Mouse (Mus musculus) intestine, embryonic 16.5 days (tissue): Measurements from ENCODE around the gene Rtraf. TPM values are rescaled to one million over a fixed set of nuclear protein-coding genes. Genes with fewer than 3 reads are reported as not detected.
A peak's percentile ranks its signal among the peaks of the same experiment; 100 is the strongest.

ENCODE experiments used
- ATAC-seq: fragments of 200-750 bp; cut with Nextera tagmentation; 2 replicates; pipeline ENCODE4 v1.8.0; 2017; ENCODE audit warnings: moderate TSS enrichment, moderate library complexity
- H3K27ac ChIP-seq: fragments of 300-500 bp; sonication (generic); 2 replicates; pipeline ENCODE4 v1.5.1; 2014; ENCODE audit warnings: mild to moderate bottlenecking, low read length
- H3K27me3 ChIP-seq: fragments of 300-500 bp; sonication (generic); replicated peaks from 2 replicates; pipeline ENCODE4 v1.6.1; 2014; ENCODE audit warnings: low read length, control low read depth, mixed read lengths; ENCODE audit not compliant: control insufficient read depth, insufficient read depth
- H3K36me3 ChIP-seq: fragments of 300-500 bp; sonication (generic); 2 replicates; pipeline ENCODE4 v1.6.1; 2014; ENCODE audit warnings: low read length, control low read depth; ENCODE audit not compliant: control insufficient read depth, insufficient read depth
- H3K4me1 ChIP-seq: fragments of 300-500 bp; sonication (generic); 2 replicates; pipeline ENCODE4 v1.6.1; 2014; ENCODE audit warnings: low read length, control low read depth, mixed read lengths; ENCODE audit not compliant: control insufficient read depth, insufficient read depth
- H3K4me2 ChIP-seq: fragments of 300-500 bp; sonication (generic); 2 replicates; pipeline ENCODE4 v1.6.1; 2014; ENCODE audit warnings: low read depth, low read length, control low read depth
- H3K4me3 ChIP-seq: fragments of 300-500 bp; sonication (generic); 2 replicates; pipeline ENCODE4 v1.5.1; 2014; ENCODE audit warnings: mild to moderate bottlenecking, low read length
- H3K9ac ChIP-seq: fragments of 300-500 bp; sonication (generic); 2 replicates; pipeline ENCODE4 v1.6.1; 2014; ENCODE audit warnings: low read depth, low read length
- H3K9me3 ChIP-seq: fragments of 300-500 bp; sonication (generic); 2 replicates; pipeline ENCODE4 v1.6.1; 2016; ENCODE audit warnings: low read length, control low read depth; ENCODE audit not compliant: control insufficient read depth
- WGBS: fragments of 180-500 bp; shearing (Covaris S2); extraction: QIAGEN DNeasy Blood & Tissue Kit; methylation state at CpG from one replicate; pipeline ENCODE4 v1.1.7; 2014; 5-methylcytosine and 5-hydroxymethylcytosine counted together
- polyA plus RNA-seq: library from polyadenylated mRNA; unstranded; fragments of >200 nt; fragmentation: Nextera tagmentation; extraction: Ambion mirVana; gene quantifications from 2 replicates; pipeline ENCODE4 v1.2.1, GENCODE M21; 2015

Gene Rtraf
- polyA plus RNA-seq, 1 experiment from 2014 or later = 188 TPM

DNA sequence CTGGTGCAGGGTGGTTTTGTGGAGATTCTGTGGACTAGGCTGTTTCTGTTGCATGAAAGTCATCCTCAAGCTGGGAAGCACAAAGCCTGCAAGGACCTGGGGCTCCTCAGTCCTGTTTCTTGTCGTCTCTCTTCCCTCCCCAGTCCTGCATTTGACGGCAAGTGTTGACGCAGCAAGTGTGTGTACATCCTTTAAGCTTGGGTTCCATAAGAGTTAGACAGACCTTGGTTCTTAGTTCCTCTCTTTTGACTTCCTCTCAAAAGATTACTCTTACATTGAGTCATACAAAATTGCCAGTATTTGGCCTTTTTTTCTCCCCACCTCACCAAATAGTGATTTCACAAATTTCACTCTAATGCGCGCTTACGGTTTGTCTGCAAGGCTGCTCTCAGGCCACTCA is 46.3 kb downstream of the Rtraf start:
- ATAC-seq = no peak
- no peaks in the 10 kb centered on the region for H3K4me1 ChIP-seq
- no peak overlapping the region for H3K27ac ChIP-seq
- 86% methylated on average over 6 of the region's 6 CpGs for WGBS
- H3K4me3 ChIP-seq = no peak overlapping the region
- no peaks in the 10 kb centered on the region for H3K27me3 ChIP-seq
- H3K4me2 ChIP-seq = no peak overlapping the region
- H3K36me3 ChIP-seq = no peaks in the 10 kb centered on the region; the same call in 1 of the 2 replicates
- H3K9me3 ChIP-seq = no peaks in the 10 kb centered on the region
- no peak overlapping the region for H3K9ac ChIP-seq

DNA sequence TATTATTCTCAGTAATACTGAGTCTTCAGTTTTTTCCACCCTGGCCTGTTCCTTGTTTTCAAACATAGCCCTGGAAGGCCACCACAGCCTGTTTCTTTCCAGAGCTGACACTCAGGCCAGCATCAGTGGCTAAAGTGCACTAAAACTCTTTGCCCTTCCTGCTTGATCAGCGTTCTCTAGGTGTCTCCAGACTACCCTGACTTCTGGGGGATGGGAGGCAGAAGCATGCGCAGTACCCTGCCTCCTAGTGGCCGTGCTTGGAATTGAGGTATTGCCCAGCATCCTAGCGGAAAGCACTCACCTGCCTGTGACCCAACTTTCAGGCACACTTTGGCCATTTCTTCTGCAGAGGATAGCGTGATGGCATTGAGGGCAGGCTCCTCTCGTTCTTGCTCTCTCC is 46.7 kb downstream of the Rtraf start:
- peak; percentile 65 for ATAC-seq
- no peak overlapping the region for H3K9ac ChIP-seq
- H3K36me3 ChIP-seq = no peaks in the 10 kb centered on the region; the same call in 1 of the 2 replicates
- H3K4me2 ChIP-seq = no peak overlapping the region
- no peaks in the 10 kb centered on the region for H3K9me3 ChIP-seq
- no peaks in the 10 kb centered on the region for H3K27me3 ChIP-seq
- H3K27ac ChIP-seq = no peak overlapping the region
- H3K4me3 ChIP-seq = no peak overlapping the region
- WGBS = 50% methylated on average over 6 of the region's 6 CpGs
- H3K4me1 ChIP-seq = no peaks in the 10 kb centered on the region

DNA sequence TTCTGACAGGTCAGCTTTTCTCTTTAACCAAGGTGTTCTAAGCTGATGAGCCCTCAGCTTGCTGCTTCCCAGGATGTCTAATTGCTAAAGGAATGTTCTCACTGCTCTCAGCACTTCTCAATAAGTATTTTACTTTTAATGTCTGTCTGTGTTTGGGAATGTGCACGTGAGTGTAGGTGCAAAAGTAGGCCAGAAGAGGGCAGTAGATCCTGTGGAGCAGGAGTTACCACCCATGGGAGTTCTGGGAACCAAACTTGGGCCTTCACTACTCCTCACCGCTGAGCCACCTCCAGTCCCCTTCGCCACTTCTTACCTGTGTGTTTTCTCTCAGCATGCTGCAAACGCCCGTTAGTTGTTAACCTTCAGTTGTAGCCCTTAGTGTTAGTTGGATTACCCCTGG is 47.4 kb downstream of the Rtraf start:
- 88% methylated on average over 5 of the region's 5 CpGs for WGBS
- no peaks in the 10 kb centered on the region; the same call in 1 of the 2 replicates for H3K36me3 ChIP-seq
- ATAC-seq = no peak
- H3K27ac ChIP-seq = no peak overlapping the region
- H3K4me1 ChIP-seq = 0 out of 2 replicates have a peak, but pooled peaks cover under 1% of the 10 kb centered on the region
- H3K4me3 ChIP-seq = no peak overlapping the region
- no peaks in the 10 kb centered on the region for H3K27me3 ChIP-seq
- H3K9ac ChIP-seq = no peak overlapping the region
- H3K9me3 ChIP-seq = no peaks in the 10 kb centered on the region
- no peak overlapping the region for H3K4me2 ChIP-seq

DNA sequence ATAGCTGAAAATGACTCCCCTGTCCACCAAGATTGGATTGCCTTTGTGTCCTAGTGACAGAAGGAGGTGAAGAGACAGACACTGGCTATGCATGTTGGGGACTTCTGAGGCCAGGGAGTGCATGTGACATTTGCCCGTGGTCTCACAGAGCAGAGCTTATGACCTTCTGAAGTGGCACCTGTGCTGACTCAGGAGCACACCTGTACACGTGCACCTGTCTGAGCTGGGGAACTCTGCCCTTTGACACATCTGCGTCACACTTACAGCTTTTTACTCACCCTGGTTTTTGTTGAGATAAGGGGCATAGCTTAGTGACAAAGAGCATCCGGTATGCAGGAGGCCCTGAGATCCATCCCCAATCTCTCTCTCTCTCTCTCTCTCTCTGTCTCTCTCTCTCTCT is 48.1 kb downstream of the Rtraf start:
- H3K4me3 ChIP-seq = no peak overlapping the region
- 67% methylated on average over 4 of the region's 4 CpGs for WGBS
- no peaks in the 10 kb centered on the region for H3K27me3 ChIP-seq
- no peak overlapping the region for H3K9ac ChIP-seq
- H3K27ac ChIP-seq = no peak overlapping the region
- no peaks in the 10 kb centered on the region; the same call in 1 of the 2 replicates for H3K36me3 ChIP-seq
- H3K9me3 ChIP-seq = no peaks in the 10 kb centered on the region
- ATAC-seq = peak; percentile 83
- 0 out of 2 replicates have a peak, but pooled peaks cover 6% of the 10 kb centered on the region for H3K4me1 ChIP-seq
- no peak overlapping the region for H3K4me2 ChIP-seq

DNA sequence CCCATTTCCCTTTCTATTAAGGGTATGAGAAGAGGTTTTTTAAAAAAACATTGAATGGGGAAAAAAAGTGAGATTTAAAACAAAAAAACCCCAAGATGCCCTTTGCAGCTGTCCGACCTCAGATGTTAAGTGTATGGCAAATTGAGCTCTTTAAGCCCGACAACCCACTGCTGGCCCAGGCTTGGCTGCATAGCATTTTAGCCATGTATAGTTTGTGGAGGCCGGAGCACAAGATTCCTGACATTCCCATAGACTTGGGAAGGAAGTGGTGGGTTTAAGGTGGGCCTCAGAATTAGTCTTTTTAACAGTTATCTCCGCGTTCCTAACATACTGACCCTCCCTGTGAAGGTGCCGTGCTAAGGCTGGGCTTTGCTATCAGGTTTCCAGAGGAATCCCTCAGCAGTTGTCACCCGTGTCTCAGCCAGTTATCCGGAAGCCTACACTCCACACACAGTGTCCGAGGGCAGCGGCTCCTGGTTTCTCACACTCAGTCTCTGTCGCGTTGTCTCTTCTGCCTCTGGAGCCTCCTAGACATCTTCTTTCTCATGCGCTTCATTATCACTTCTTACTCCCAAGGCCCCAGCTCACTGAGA is 49.5 kb downstream of the Rtraf start:
- no peak for ATAC-seq
- Histone ChIP-seq H3K4me2 (no peak overlapping the region), H3K9ac (no peak overlapping the region), H3K27me3 (no peaks in the 10 kb centered on the region), H3K27ac (no peak overlapping the region), H3K36me3 (no peaks in the 10 kb centered on the region; the same call in 1 of the 2 replicates), H3K4me3 (no peak overlapping the region), H3K9me3 (no peaks in the 10 kb centered on the region), H3K4me1 (peaks cover 10% of the 10 kb centered on the region)
- 66% methylated on average over 13 of the region's 13 CpGs for WGBS

DNA sequence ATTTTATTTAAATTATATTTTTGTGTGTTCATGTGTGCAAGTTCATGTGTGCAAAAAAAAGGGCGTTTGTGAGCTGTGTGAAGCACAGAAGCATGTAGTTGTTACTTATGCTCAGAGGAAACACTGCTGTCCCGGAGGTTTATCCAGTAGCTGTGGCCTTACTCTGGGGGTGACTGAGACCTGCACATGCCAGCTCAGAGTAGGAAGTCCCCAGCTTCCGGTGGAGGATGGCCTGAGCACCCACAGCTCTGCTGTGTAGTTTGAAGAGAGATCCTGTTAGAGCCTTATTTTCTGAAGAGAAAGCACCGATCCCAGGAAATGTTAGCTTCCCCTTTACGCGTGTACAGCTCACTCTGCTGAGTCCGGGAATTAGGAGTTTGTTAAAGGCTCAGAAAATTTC is 52.5 kb downstream of the Rtraf start:
- ATAC-seq = no peak
- WGBS = 75% methylated on average over 7 of the region's 7 CpGs
- no peak overlapping the region for H3K27ac ChIP-seq

DNA sequence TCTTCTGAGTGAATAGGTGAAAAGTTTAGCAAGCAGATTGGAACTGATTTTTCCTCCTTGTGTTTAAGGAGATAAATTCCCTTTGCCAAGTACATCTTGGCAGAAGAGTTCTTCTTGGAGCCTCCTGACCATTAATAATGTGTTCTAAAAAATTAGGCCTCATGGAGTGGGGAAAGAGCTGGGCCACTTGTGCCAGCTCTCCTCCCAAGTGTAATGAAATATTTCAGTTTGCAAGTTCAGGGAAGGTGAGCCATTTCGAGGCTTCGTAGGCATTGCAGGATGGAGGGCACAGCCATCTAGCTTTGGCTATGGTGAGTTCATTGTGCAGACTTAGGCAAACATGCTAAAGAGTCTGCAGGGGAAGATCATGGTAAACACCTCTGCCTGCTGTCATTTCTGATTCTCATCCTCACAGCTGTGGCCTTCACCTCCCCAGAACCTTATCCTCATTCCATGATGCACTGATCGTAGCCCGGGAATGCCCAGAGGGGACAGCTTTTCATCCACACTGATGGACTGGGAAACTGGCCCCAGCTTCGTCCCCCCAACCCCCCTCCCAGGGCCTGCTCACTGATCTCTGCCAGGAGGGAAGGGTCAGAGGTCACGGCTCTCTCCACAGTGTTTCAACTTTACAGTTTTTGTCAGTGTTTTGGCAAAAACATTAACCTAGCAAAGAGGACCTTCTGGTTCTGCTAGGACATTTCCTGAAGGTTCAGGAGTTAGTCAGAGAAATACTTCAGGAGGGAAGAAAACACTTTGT is 54.0 kb downstream of the Rtraf start:
- no peak overlapping the region for H3K4me3 ChIP-seq
- WGBS = 44% methylated on average over 6 of the region's 6 CpGs
- peaks cover 16% of the 10 kb centered on the region for H3K4me1 ChIP-seq
- H3K36me3 ChIP-seq = no peaks in the 10 kb centered on the region
- no peak overlapping the region for H3K9ac ChIP-seq
- H3K27ac ChIP-seq = no peak overlapping the region
- no peaks in the 10 kb centered on the region for H3K27me3 ChIP-seq
- no peak overlapping the region for H3K4me2 ChIP-seq
- H3K9me3 ChIP-seq = no peaks in the 10 kb centered on the region
- no peak for ATAC-seq

More for the DNA sequence above, 52.5 kb downstream of the Rtraf start:
- H3K36me3 ChIP-seq = no peaks in the 10 kb centered on the region
- no peak overlapping the region for H3K9ac ChIP-seq
- no peak overlapping the region for H3K4me3 ChIP-seq
- no peaks in the 10 kb centered on the region for H3K9me3 ChIP-seq
- H3K4me1 ChIP-seq = peaks cover 15% of the 10 kb centered on the region
- no peak overlapping the region for H3K4me2 ChIP-seq
- no peaks in the 10 kb centered on the region for H3K27me3 ChIP-seq

DNA sequence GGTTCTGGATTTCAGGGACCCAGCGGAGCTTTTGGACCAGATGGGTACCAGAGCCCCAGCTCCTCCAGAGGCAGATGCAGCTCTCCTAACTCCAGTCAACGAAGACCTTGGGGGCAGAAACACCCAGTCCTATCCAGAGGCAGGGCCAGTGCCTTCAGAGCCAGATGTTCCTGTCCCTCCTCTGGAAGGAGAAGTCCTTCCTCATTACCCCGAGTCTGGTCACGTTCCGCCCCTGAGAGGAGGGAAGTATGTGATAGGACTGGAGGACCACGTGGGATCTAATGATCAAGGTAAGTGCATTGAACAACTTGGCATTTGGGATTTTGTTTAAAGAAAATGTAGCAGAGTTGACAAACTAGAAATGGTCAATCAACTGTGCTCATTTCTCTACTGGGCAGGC is 55.0 kb downstream of the Rtraf start:
- Histone ChIP-seq H3K9ac (no peak overlapping the region), H3K4me1 (peaks cover 16% of the 10 kb centered on the region), H3K27ac (no peak overlapping the region), H3K27me3 (no peaks in the 10 kb centered on the region), H3K36me3 (no peaks in the 10 kb centered on the region), H3K4me2 (no peak overlapping the region), H3K9me3 (no peaks in the 10 kb centered on the region), H3K4me3 (no peak overlapping the region)
- no peak for ATAC-seq
- 92% methylated on average over 6 of the region's 6 CpGs for WGBS

DNA sequence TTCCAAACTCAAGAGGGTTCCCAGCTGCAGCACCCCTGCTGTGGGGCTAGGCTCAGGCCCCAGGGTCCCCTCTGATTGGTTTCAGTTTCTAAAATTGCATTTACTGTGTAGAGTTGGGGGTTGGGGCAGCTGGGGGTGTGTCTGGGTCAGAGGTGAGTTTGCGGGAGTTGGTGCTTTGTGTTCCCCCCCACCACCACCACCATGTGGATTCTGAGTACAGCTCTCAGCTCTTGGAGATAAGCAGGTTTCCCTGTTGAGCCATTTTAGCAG is 57.3 kb downstream of the Rtraf start:
- Histone ChIP-seq H3K4me2 (no peak overlapping the region), H3K27ac (no peak overlapping the region), H3K4me1 (peaks cover 16% of the 10 kb centered on the region), H3K36me3 (no peaks in the 10 kb centered on the region), H3K4me3 (no peak overlapping the region), H3K27me3 (no peaks in the 10 kb centered on the region), H3K9me3 (no peaks in the 10 kb centered on the region), H3K9ac (no peak overlapping the region)
- WGBS = 49% methylated on average over 1 of the region's 1 CpGs
- ATAC-seq = peak; percentile 50
